Mouse (Mus musculus): ENCODE measurements at regions not wholly inside any gene's neighbourhood (a gene's known extent, or its start where the extent isn't known, plus 50 kb on each side); places are given as distances from the start of the nearest gene placed in this dataset.

GRCm38 (mm10) chr3:20695322-20695859, 328.4 kb upstream of the Agtr1b start:
- no peak for DNase-seq
- intact Hi-C loops (cut with DNase I) = no loop called here

GRCm38 (mm10) chr3:20680944-20681494, 314.0 kb upstream of the Agtr1b start:
- no peak for DNase-seq
- intact Hi-C loops (cut with DNase I) = no loop called here

GRCm38 (mm10) chr3:20661883-20662282, 294.9 kb upstream of the Agtr1b start:
- intact Hi-C loops (cut with DNase I) = loop anchor here (10.0 kb wide), 1 partner anchor 603 kb away; no protein-coding TSS in a partner anchor
- DNase-seq = peak; percentile 77 to 83

- peak; percentile 12 to 49 for DNase-seq
These were observed 288.4 kb upstream of the Agtr1b start for GRCm38 (mm10) chr3:20655345-20655744.

More at GRCm38 (mm10) chr3:20655345-20655744, 288.4 kb upstream of the Agtr1b start:
- intact Hi-C loops (cut with DNase I) = loop anchor here (2.0 to 10.0 kb wide), 5 partner anchors 769 to 1535 kb away; partner anchors contain the start of gene Tbl1xr1
